Mouse (Mus musculus) layer of hippocampus, postnatal 14 days (tissue): ENCODE results near the gene Vipas39. TPM values are rescaled to one million over a fixed set of nuclear protein-coding genes. Genes with fewer than 3 reads are reported as not detected.
"Not testable (repeated sequence)": the region's sequence is repeated elsewhere in the genome, so short reads cannot be mapped to it uniquely, and the experiment has no call there.

Experiments used
- DNase-seq, 2 experiments: peaks; one replicate each; pipeline ENCODE4 v3.0.0; 2021 to 2022; ENCODE audit warnings: low spot score in 2 of 2, mixed read lengths in 1 of 2
- long read RNA-seq, 2 experiments: library from polyadenylated mRNA; stranded (forward); transcript quantifications; one replicate each; pipeline ENCODE4 v2.0.0; 2021
- total RNA-seq, 2 experiments: library from RNA; stranded (reverse); gene quantifications; 2 replicates each; pipeline ENCODE4 v1.2.3; 2021

Gene Vipas39
- 10 to 100 TPM; 57.5 to 66.0 TPM for total RNA-seq
- long read RNA-seq, experiment 1, transcript Vipas39-202 (20 exons, 2,524 nt), result major isoform, 27 of 39 reads
- long read RNA-seq, experiment 1, partial matches to known transcripts, result 6 of 39 reads
- long read RNA-seq, experiment 1, other reads (novel, unspliced or antisense), result 6 of 39 reads
- long read RNA-seq, experiment 2, transcript Vipas39-202 (20 exons, 2,524 nt), result major isoform, 29 of 49 reads
- long read RNA-seq, experiment 2, partial matches to known transcripts, result 7 of 49 reads
- long read RNA-seq, experiment 2, other reads (novel, unspliced or antisense), result 11 of 49 reads

GRCm38 (mm10) chr12:87266108-87266826, at the start of gene Vipas39, which contains the start of gene Ahsa1:
Gene Vipas39, minus strand, starts transcription at chr12:87266256.
Gene Ahsa1, plus strand, starts transcription at chr12:87266479.
- DNase-seq, result peak; percentile 93 to 97

GRCm38 (mm10) chr12:87313098-87313497, 47.0 kb upstream of the Vipas39 start:
- no peak for DNase-seq

GRCm38 (mm10) chr12:87306584-87306844, 40.5 kb upstream of the Vipas39 start:
- DNase-seq, result not testable (repeated sequence)

- peak in 1 of 2 experiments; percentile 6 for DNase-seq
Observed at GRCm38 (mm10) chr12:87305767-87306583, 39.9 kb upstream of the Vipas39 start.

- DNase-seq, result no peak
Observed at GRCm38 (mm10) chr12:87301189-87301588, 35.1 kb upstream of the Vipas39 start.

GRCm38 (mm10) chr12:87300441-87300690, 34.3 kb upstream of the Vipas39 start:
- no peak for DNase-seq

GRCm38 (mm10) chr12:87299657-87300440, 33.8 kb upstream of the Vipas39 start, which contains the start of gene Ism2:
Gene Ism2, minus strand, starts transcription at chr12:87299705.
- peak in 1 of 2 experiments; percentile 6 for DNase-seq

- no peak for DNase-seq
Observed at GRCm38 (mm10) chr12:87299037-87299656, 33.1 kb upstream of the Vipas39 start.

GRCm38 (mm10) chr12:87293934-87294333, 27.9 kb upstream of the Vipas39 start:
- no peak for DNase-seq

- DNase-seq, result no peak
Observed at GRCm38 (mm10) chr12:87289100-87289499, 23.0 kb upstream of the Vipas39 start.

- DNase-seq, result no peak
Observed at GRCm38 (mm10) chr12:87284726-87285125, 18.7 kb upstream of the Vipas39 start.

GRCm38 (mm10) chr12:87284268-87284667, 18.2 kb upstream of the Vipas39 start:
- DNase-seq, result no peak

GRCm38 (mm10) chr12:87283706-87284105, 17.6 kb upstream of the Vipas39 start:
- DNase-seq, result no peak

GRCm38 (mm10) chr12:87282743-87283142, 16.7 kb upstream of the Vipas39 start:
- DNase-seq, result no peak

- no peak for DNase-seq
Observed at GRCm38 (mm10) chr12:87281766-87282165, 15.7 kb upstream of the Vipas39 start.

GRCm38 (mm10) chr12:87279879-87280278, 13.8 kb upstream of the Vipas39 start:
- no peak for DNase-seq

- DNase-seq, result no peak
Observed at GRCm38 (mm10) chr12:87279350-87279749, 13.3 kb upstream of the Vipas39 start.

GRCm38 (mm10) chr12:87278118-87278730, 12.2 kb upstream of the Vipas39 start:
- DNase-seq, result no peak

GRCm38 (mm10) chr12:87277251-87277650, 11.2 kb upstream of the Vipas39 start:
- not testable (repeated sequence) for DNase-seq
